Mouse (Mus musculus) thymus, adult 2 months (tissue): ENCODE measurements around the gene Itih5. TPM values are rescaled to one million over a fixed set of nuclear protein-coding genes. Genes with fewer than 3 reads are reported as not detected.

Source experiments
- DNase-seq: peaks from one replicate; pipeline ENCODE4 v3.0.0; 2021
- H3K27ac ChIP-seq: fragments of 200-500 bp; 2 replicates; pipeline ENCODE4 v1.5.1; 2012; ENCODE audit warnings: low read length, control low read depth; ENCODE audit not compliant: control insufficient read depth, insufficient read depth
- H3K27me3 ChIP-seq: fragments of 200-500 bp; 2 replicates; pipeline ENCODE4 v1.6.1; 2012; ENCODE audit warnings: mild to moderate bottlenecking, low read length, moderate library complexity, mixed read lengths; ENCODE audit not compliant: control insufficient read depth, insufficient read depth
- H3K36me3 ChIP-seq: fragments of 200-500 bp; 2 replicates; pipeline ENCODE4 v1.6.1; 2012; ENCODE audit warnings: mild to moderate bottlenecking, low read length, moderate library complexity; ENCODE audit not compliant: control insufficient read depth, insufficient read depth
- H3K4me1 ChIP-seq: fragments of 200-500 bp; replicated peaks from 2 replicates; pipeline ENCODE4 v1.6.1; 2012; ENCODE audit warnings: low read length; ENCODE audit not compliant: control insufficient read depth, insufficient read depth
- H3K4me3 ChIP-seq: fragments of 200-500 bp; 2 replicates; pipeline ENCODE4 v1.5.1; 2012; ENCODE audit warnings: mild to moderate bottlenecking, low read length, control low read depth, moderate library complexity; ENCODE audit not compliant: control insufficient read depth, insufficient read depth
- CTCF ChIP-seq: fragments of 200-500 bp; IDR thresholded peaks from 2 replicates; pipeline ENCODE4 v1.5.1; 2012; ENCODE audit warnings: mild to moderate bottlenecking, control low read depth, low read length, moderate library complexity, borderline replicate concordance; ENCODE audit not compliant: control insufficient read depth, poor library complexity, insufficient read depth; ENCODE audit errors: extremely low read depth
- POLR2A ChIP-seq: fragments of 200-500 bp; IDR thresholded peaks from 2 replicates; pipeline ENCODE4 v1.6.1; 2012; ENCODE audit warnings: mild to moderate bottlenecking, low read length, control low read depth, moderate library complexity; ENCODE audit not compliant: control insufficient read depth, poor library complexity, insufficient read depth; ENCODE audit errors: extremely low read depth
- WGBS: fragments of 180-500 bp; shearing (Covaris S2); methylation state at CpG from one replicate; pipeline ENCODE4 v1.1.7; 2018; 5-methylcytosine and 5-hydroxymethylcytosine counted together
- polyA plus RNA-seq: library from polyadenylated mRNA; depleted of rRNA; stranded (reverse); fragments of >200 nt; gene quantifications from 2 replicates; pipeline ENCODE4 v1.2.3, GENCODE M21; 2012

Gene Itih5
- polyA plus RNA-seq, 1 experiment, result 4.4 TPM

GRCm38 (mm10) chr2:10284636-10285270 is 131.4 kb downstream of the Itih5 start:
- no peak for TF ChIP-seq POLR2A
- TF ChIP-seq CTCF, result no peak

GRCm38 (mm10) chr2:10285975-10286374 is 132.6 kb downstream of the Itih5 start:
- 80% methylated on average over 13 of the region's 13 CpGs for WGBS
- no peak for TF ChIP-seq POLR2A
- no peak for TF ChIP-seq CTCF
- Histone ChIP-seq H3K4me1 (0 out of 2 replicates have a peak, but pooled peaks cover 2% of the 10 kb centered on the region), H3K4me3 (no peak overlapping the region), H3K36me3 (no peaks in the 10 kb centered on the region), H3K27me3 (no peaks in the 10 kb centered on the region), H3K27ac (no peak overlapping the region)
- DNase-seq, result no peak

More at GRCm38 (mm10) chr2:10284636-10285270, 131.4 kb downstream of the Itih5 start:
- H3K27ac ChIP-seq, result no peak overlapping the region
- DNase-seq, result no peak
- no peaks in the 10 kb centered on the region for H3K36me3 ChIP-seq
- 0 out of 2 replicates have a peak, but pooled peaks cover 2% of the 10 kb centered on the region for H3K4me1 ChIP-seq
- H3K27me3 ChIP-seq, result no peaks in the 10 kb centered on the region
- no peak overlapping the region for H3K4me3 ChIP-seq
- WGBS, result 37% methylated on average over 10 of the region's 10 CpGs

DNA sequence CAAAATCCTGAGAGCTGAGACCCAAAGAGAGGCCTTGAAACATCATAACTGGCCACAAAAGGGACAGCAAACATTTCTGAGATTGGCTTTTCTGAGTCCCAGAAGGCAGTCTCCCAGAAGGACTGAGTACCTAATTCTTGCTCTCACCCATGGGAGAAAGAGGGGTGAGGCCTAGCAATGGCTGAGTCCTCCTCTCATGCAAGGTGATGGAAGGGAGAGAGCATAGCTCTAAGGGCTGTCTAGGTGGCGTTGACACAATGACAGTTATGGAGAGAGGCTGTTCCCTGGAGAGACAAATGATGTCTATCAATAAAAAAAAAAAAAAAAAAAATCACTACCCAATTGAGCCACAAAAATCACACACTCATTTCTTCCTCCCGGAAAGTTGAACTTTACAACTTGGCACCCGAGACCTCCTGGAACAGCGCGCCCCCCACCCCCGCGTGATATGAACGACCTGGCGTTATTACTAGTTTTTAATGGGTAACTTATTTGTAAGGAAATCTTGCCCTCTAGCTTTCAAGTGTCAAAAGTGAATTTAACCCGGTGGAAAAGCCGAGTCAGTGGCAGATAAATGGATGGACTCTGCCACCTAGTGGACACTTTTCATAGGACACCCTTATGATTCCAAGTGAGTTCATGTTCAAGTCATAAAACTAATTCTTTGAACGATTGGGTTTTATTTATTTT is 134.9 kb downstream of the Itih5 start:
- Histone ChIP-seq H3K36me3 (no peaks in the 10 kb centered on the region), H3K4me3 (no peak overlapping the region), H3K27me3 (no peaks in the 10 kb centered on the region), H3K27ac (no peak overlapping the region), H3K4me1 (0 out of 2 replicates have a peak, but pooled peaks cover 2% of the 10 kb centered on the region)
- TF ChIP-seq CTCF (no peak), POLR2A (no peak)
- WGBS, result 13% methylated on average over 12 of the region's 12 CpGs
- peak; percentile 72 for DNase-seq

DNA sequence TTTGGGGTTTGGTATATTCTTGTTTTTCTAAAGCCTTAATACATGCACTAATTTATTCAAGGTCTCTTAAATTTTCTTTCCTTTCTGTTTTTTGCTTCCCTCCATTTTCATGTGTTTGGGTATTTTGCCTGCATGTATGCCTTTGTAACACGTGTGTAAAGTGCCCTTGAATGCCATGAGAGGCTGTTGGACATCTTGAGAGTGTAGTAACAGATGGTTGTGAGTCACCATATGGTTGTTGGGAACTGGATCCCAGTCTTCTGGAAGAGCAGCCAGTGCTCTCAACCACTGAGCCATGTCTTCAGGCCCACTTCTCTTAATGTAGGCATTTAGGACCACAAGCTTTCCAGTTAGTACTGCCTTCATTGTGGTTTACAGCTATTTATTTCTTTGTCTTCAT is 135.5 kb downstream of the Itih5 start:
- WGBS, result 0% methylated on average over 1 of the region's 1 CpGs
- H3K4me3 ChIP-seq, result no peak overlapping the region
- H3K27me3 ChIP-seq, result no peaks in the 10 kb centered on the region
- TF ChIP-seq CTCF (no peak), POLR2A (no peak)
- H3K36me3 ChIP-seq, result no peaks in the 10 kb centered on the region
- H3K27ac ChIP-seq, result no peak overlapping the region
- H3K4me1 ChIP-seq, result 0 out of 2 replicates have a peak, but pooled peaks cover 2% of the 10 kb centered on the region
- DNase-seq, result no peak

DNA sequence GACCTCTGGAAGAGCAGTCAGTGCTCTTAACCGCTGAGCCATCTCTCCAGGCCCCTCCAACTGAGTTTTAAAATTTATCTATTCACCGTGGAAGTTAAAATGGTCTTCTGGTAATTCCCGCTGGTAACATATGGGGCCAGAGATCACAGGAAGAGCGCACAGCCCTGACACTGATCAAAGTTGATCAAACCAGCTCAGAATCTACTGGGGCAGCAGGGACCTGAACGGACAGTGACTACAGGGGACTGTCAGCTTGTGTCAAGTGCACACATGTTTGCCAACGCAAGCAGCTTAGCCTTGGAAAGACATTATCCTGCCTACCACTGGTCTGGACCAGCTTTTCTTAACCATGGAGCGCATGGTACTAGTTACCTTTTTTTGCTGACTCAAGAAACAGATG is 136.7 kb downstream of the Itih5 start:
- 96% methylated on average over 7 of the region's 7 CpGs for whole genome bisulfite sequencing
- no peak for DNase-seq
- Histone ChIP-seq H3K4me1 (0 out of 2 replicates have a peak, but pooled peaks cover 2% of the 10 kb centered on the region), H3K4me3 (no peak overlapping the region), H3K27me3 (no peaks in the 10 kb centered on the region), H3K27ac (no peak overlapping the region), H3K36me3 (no peaks in the 10 kb centered on the region)
- no peak for TF ChIP-seq POLR2A
- no peak for TF ChIP-seq CTCF

DNA sequence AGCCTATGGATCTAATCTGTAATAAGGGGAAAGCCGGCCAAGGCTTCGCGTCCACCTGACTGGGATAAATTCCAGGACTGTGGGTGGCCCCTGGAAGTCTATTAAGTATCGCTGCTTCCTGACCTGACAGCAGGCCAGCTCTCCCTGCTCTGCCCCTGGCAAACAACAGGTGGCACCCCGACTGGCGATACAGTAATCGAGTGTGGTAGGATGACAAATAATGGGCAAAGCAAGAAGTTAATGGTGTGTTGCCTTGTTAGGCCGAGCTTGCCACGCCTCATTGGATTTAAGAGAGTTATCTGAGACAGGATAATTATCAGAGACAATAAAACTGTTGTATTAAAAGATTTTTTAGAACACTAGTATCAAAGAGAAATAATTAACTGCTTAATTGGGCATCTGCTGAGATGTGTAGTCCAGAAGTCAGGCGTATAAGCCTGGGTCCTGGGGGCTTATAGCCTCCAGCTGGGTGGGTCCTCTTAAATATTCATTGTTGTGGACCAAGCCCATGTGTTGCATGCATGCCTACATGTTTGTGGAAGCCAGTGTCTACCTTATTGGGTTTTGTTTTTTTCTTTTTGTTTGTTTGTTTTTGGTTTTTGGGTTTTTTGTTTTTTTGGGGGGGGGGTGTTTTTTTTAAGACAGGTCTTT is 140.3 kb downstream of the Itih5 start:
- Histone ChIP-seq H3K27me3 (no peaks in the 10 kb centered on the region), H3K36me3 (no peaks in the 10 kb centered on the region), H3K27ac (no peak overlapping the region), H3K4me1 (no peaks in the 10 kb centered on the region), H3K4me3 (no peak overlapping the region)
- 65% methylated on average over 10 of the region's 10 CpGs for WGBS
- TF ChIP-seq CTCF, result no peak
- no peak for TF ChIP-seq POLR2A
- no peak for DNase-seq
